Mouse (Mus musculus) small intestine, adult 2 months (tissue): ENCODE measurements around the gene Olfr1124. TPM values are rescaled to one million over a fixed set of nuclear protein-coding genes. Genes with fewer than 3 reads are reported as not detected.
"Not testable (repeated sequence)": the region's sequence is repeated elsewhere in the genome, so short reads cannot be mapped to it uniquely, and the experiment has no call there.

ENCODE experiments used
- H3K27ac ChIP-seq: fragments of 200-500 bp; 2 replicates; pipeline ENCODE4 v1.5.1; 2012; ENCODE audit warnings: low read depth, low read length, control low read depth, inconsistent platforms; ENCODE audit not compliant: insufficient read depth
- H3K27me3 ChIP-seq: fragments of 200-500 bp; 2 replicates; pipeline ENCODE4 v1.6.1; 2012; ENCODE audit warnings: mild to moderate bottlenecking, moderate library complexity, low read length, inconsistent platforms; ENCODE audit not compliant: control insufficient read depth, insufficient read depth
- H3K36me3 ChIP-seq: fragments of 200-500 bp; 2 replicates; pipeline ENCODE4 v1.6.1; 2012; ENCODE audit warnings: mild to moderate bottlenecking, low read length, control low read depth, inconsistent platforms; ENCODE audit not compliant: control insufficient read depth, insufficient read depth
- H3K4me1 ChIP-seq: fragments of 200-500 bp; 2 replicates; pipeline ENCODE4 v1.6.1; 2012; ENCODE audit warnings: low read length, inconsistent platforms, mixed read lengths; ENCODE audit not compliant: control insufficient read depth, insufficient read depth, insufficient read length
- H3K4me3 ChIP-seq: fragments of 200-500 bp; 2 replicates; pipeline ENCODE4 v1.5.1; 2012; ENCODE audit warnings: low read depth, mild to moderate bottlenecking, control low read depth, inconsistent platforms, low read length, moderate library complexity
- CTCF ChIP-seq: fragments of 200-500 bp; IDR thresholded peaks from 2 replicates; pipeline ENCODE4 v1.5.1; 2012; ENCODE audit warnings: low read depth, mild to moderate bottlenecking, control low read depth, inconsistent platforms, low read length, moderate library complexity, mixed read lengths; ENCODE audit not compliant: insufficient replicate concordance, insufficient read length; ENCODE audit errors: extremely low read depth
- POLR2A ChIP-seq: fragments of 200-500 bp; IDR thresholded peaks from 2 replicates; pipeline ENCODE4 v1.6.1; 2012; ENCODE audit warnings: low read depth, mild to moderate bottlenecking, control low read depth, inconsistent platforms, low read length, moderate library complexity
- WGBS: fragments of 180-500 bp; shearing (Covaris S2); methylation state at CpG from one replicate; pipeline ENCODE4 v1.1.7; 2018; 5-methylcytosine and 5-hydroxymethylcytosine counted together
- polyA plus RNA-seq: library from polyadenylated mRNA; depleted of rRNA; stranded (reverse); fragments of >200 nt; gene quantifications from 2 replicates; pipeline ENCODE4 v1.2.3, GENCODE M21; 2012; rRNA removed

Gene Olfr1124
- polyA plus RNA-seq, result not detected in 2 replicates

DNA sequence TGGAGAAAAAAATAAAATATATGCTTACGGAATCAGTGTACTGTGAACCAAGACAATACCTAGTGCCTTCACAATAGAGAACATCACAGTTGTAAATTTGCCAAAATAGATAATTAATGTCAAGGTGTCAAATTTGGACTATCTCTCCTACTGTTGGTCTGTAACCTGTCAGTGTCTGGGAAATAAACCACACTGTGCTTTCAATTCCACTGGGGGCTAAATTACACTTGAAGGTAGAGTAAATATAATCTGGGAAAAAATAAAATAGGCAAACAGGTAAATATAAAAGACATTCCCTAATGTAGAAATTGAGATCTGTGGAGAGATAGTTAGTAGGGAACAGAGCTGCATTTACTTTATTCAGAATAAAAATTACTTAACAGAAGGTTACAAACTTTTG, at the start of gene Olfr1124:
Gene Olfr1124 (plus strand): TSS at position 301 of the 400 bp plus-strand sequence.
- no peak within 1 kb of the TSS for H3K27ac ChIP-seq
- TF ChIP-seq CTCF (no peak), POLR2A (no peak)
- WGBS, result 91% methylated on average over 1 of the region's 1 CpGs
- no peaks in the 10 kb centered on the region for H3K4me1 ChIP-seq
- H3K27me3 ChIP-seq, result no peaks in the 10 kb centered on the region
- H3K36me3 ChIP-seq, result no peaks in the 10 kb centered on the region
- H3K4me3 ChIP-seq, result no peak within 1 kb of the TSS

DNA sequence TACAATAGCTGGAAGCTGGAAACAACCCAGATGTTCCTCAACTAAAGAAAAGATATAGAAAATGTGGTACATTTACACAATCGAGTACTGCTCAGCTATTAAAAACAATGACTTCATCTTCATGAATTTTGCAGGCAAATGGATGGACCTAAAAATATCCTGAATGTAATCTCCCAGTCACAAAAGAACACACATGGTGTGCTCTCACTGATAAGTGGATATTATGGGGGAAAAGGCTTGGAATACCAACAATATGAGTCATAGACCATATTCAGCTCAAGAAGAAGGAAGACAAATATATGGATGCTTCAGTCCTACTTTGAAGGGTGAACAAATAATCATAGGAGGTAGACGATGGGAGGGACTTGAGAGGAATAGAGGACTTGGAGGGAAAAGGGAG, 46.1 kb upstream of the Olfr1124 start:
- Histone ChIP-seq H3K4me3 (no peak overlapping the region), H3K4me1 (no peaks in the 10 kb centered on the region), H3K27ac (no peak overlapping the region), H3K36me3 (no peaks in the 10 kb centered on the region), H3K27me3 (no peaks in the 10 kb centered on the region)
- 76% methylated on average over 2 of the region's 2 CpGs for WGBS
- TF ChIP-seq POLR2A (no peak), CTCF (no peak)

DNA sequence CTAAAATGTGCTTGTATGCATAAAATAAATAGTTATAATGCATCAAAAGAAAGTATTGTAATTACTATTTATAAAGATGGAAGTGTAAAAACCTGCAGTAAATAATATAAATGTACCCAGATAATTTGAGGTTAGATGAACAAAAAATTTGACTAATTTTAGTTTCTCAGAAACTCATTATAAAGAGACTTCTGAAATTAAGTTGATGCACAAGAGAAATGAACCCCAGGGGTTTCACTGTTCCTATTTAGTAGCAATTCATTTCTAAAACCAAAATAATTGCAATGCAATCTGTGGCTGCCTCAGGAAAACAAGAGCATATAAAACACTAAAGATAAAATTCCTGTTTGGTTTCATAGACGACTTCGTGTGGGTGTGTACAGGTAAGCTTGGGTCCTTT, 44.5 kb upstream of the Olfr1124 start, which contains the start of gene Olfr1122:
Gene Olfr1122 (plus strand): TSS at position 301 of the 400 bp plus-strand sequence.
- Histone ChIP-seq H3K27me3 (no peaks in the 10 kb centered on the region), H3K4me1 (no peaks in the 10 kb centered on the region), H3K4me3 (no peak within 1 kb of the TSS), H3K36me3 (no peaks in the 10 kb centered on the region), H3K27ac (no peak within 1 kb of the TSS)
- no peak for TF ChIP-seq CTCF
- no peak for TF ChIP-seq POLR2A
- WGBS, result 67% methylated on average over 2 of the region's 2 CpGs

DNA sequence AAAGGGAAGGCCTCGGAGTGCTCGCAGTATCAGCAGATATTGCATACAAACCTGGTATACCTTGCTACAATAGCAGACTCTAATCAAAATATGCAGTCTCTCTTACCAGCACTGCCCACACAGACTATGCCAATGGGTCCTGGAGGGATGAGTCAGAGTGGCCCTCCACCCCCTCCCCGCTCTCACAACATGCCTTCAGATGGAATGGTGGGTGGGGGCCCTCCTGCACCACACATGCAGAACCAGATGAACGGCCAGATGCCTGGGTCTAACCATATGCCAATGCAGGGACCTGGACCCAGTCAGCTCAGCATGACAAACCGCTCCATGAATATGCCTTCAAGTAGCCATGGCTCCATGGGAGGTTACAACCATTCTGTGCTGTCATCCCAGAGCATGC, 36.5 kb upstream of the Olfr1124 start:
- H3K36me3 ChIP-seq, H3K4me3 ChIP-seq, H3K4me1 ChIP-seq, H3K27ac ChIP-seq, H3K27me3 ChIP-seq: not testable (repeated sequence)
- 83% methylated on average over 5 of the region's 5 CpGs for WGBS

DNA sequence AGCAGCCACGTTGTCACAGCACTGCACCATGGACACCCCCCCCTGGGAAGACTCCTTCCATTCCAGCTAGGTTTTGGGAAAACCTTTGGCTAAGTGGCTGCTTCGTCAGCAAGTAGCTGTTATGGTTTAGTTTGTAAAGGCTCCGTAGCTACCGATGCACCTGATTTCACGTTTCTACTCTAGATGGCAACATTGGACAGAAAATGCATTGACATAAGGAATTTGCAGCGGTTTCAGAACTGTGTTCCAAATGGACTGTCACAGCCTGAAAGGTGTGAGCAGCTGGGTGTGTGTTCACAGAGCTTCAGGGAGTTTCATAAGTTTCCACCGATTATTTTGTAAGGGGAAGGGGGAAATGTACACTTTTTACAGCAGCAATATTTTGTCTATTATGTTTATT, 35.4 kb upstream of the Olfr1124 start:
- not testable (repeated sequence) for H3K27ac ChIP-seq, H3K4me3 ChIP-seq, H3K27me3 ChIP-seq, H3K4me1 ChIP-seq, H3K36me3 ChIP-seq
- 77% methylated on average over 7 of the region's 7 CpGs for WGBS

DNA sequence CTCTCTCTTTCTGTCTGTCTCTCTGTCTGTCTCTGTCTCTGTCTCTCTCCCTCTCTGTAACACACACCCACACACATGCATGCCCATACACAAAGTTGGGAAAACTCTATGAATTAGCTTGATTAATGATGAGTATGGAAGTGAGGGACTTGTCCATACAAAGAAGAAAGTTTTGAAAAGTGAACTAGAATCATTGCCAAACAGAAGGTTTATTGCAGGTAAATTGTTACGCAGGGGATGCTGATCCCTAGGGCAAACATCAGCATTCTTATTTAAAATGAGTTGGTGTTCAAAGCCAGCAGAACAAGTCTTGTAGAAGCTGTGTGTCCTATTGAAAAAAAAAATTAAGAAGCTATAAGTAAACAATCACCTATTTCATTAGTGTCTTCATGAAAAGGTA, 13.7 kb upstream of the Olfr1124 start, which contains the start of gene Olfr1123:
Gene Olfr1123 (plus strand): TSS at position 301 of the 400 bp plus-strand sequence.
- H3K4me3 ChIP-seq, result no peak within 1 kb of the TSS
- no peaks in the 10 kb centered on the region for H3K36me3 ChIP-seq
- TF ChIP-seq CTCF (no peak), POLR2A (no peak)
- no peaks in the 10 kb centered on the region for H3K27me3 ChIP-seq
- WGBS, result 78% methylated on average over 1 of the region's 1 CpGs
- no peak within 1 kb of the TSS for H3K27ac ChIP-seq
- no peaks in the 10 kb centered on the region for H3K4me1 ChIP-seq

DNA sequence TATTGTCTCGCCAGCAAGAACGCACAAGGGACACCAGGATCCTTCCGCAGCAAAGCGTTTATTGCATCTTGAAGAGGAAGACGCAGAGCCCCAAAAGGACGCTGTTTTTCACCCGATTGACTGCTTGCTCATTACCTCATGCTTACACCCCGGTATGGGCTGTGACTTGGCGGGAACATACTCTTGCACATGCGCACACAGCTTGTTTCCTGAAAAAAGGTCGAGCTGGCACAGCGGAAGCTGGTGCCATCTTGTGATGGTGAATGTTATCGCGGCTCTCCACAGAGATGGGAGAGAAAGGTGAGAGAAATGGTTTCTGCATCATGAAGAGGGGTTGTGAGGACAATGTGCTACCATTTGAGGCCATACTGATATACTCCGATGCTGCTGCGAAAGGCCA, 7.7 kb downstream of the Olfr1124 start:
- no peak for TF ChIP-seq POLR2A
- TF ChIP-seq CTCF, result no peak
- H3K27me3 ChIP-seq, result no peaks in the 10 kb centered on the region
- no peak overlapping the region for H3K4me3 ChIP-seq
- no peaks in the 10 kb centered on the region for H3K36me3 ChIP-seq
- no peak overlapping the region for H3K27ac ChIP-seq
- no peaks in the 10 kb centered on the region for H3K4me1 ChIP-seq
- 87% methylated on average over 16 of the region's 16 CpGs for WGBS

DNA sequence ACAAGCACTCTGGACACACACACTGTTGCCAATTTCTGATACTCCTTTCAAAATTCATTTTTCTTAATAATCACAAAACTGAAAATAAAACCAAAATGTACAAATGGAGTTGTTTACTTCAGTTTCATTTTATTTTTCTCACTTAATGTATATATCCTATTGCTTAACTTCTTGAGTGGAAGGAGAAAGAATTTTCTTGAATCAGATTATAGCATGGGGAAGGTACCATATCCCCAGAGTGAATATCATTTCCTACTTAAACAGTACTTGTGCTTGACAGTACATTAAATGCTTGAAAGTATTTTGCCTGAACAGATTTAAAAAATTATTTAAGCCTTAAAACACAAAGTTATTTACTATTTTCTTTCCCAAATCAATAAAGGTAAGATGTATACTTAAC, 23.6 kb downstream of the Olfr1124 start, which contains the start of gene Olfr1126:
Gene Olfr1126 (plus strand): TSS at position 301 of the 400 bp plus-strand sequence.
- Histone ChIP-seq H3K36me3 (no peaks in the 10 kb centered on the region), H3K4me1 (no peaks in the 10 kb centered on the region), H3K4me3 (no peak within 1 kb of the TSS), H3K27ac (no peak within 1 kb of the TSS), H3K27me3 (no peaks in the 10 kb centered on the region)
- TF ChIP-seq CTCF (no peak), POLR2A (no peak)

DNA sequence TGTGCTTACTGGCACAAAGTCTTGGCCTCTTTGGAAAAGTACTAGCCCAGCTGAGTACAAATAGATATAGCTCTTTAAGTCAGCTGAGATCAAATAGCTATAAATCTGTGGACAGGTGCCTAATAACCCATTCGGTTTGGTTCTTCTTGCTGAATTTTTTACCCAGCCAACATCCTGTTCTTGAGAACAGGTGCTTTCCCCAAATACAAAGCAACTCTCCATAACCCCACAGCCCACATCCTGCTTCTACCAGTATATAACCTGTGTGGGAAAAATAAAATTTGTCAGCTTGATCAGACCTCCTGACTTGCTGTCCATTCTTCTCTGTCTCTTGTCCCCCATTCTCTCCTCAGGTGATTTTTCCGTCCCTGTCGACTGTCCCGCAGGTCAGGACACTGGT, 31.7 kb downstream of the Olfr1124 start:
- no peaks in the 10 kb centered on the region for H3K27me3 ChIP-seq
- H3K27ac ChIP-seq, result no peak overlapping the region
- no peak overlapping the region for H3K4me3 ChIP-seq
- H3K4me1 ChIP-seq, result no peaks in the 10 kb centered on the region
- no peaks in the 10 kb centered on the region for H3K36me3 ChIP-seq
- TF ChIP-seq CTCF, result no peak
- TF ChIP-seq POLR2A, result no peak
- WGBS, result 85% methylated on average over 4 of the region's 4 CpGs
